Mouse (Mus musculus): ENCODE measurements around the gene Pdzph1.

Pdzph1 gene

GRCm38 (mm10) chr17:58919927-58920326, 71.2 kb downstream of the Pdzph1 start:
- DNase-seq: no peak

DNA sequence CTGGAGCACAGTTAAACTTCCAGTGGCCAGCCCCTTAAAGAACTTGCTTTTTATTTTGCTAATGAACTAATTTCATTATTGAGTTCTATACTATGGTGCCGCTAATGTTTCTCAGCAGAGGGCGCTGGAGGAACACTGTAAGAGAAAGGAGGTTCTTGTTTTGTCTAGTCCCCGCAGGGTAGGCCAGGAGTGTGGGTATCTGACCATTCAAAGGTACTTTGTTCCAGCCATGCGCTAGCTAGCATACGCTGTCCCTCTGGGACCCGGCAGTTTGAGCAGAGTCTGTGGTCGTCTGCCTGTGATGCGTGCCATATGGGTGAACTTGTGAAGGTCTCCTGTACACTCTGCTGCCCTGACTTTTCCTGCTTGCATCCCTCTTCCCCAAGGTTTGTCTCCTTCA, 72.1 kb downstream of the Pdzph1 start:
- DNase-seq: peak; percentile 5 to 6

- no peak for DNase-seq
Measured at GRCm38 (mm10) chr17:58918539-58918938, 72.6 kb downstream of the Pdzph1 start.

DNA sequence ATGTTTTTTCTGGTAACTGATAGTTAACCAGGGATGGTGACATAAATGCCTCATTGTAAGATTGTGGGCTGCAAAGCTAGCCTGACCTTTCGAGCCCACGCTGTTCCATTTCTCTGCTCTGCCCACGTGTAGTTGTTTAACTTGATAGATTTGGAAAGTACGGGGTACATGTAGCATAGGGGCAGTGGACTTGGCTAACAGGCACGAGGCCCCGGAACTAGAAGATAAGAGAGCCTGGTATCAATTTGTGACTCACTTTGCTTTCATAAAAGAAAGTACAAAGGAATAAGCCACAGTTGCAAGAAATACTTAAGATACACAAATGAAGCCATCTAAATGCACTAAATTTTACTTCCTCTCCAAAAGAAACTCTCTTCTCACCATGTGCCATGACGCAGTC, 79.6 kb downstream of the Pdzph1 start:
- DNase-seq: no peak

DNA sequence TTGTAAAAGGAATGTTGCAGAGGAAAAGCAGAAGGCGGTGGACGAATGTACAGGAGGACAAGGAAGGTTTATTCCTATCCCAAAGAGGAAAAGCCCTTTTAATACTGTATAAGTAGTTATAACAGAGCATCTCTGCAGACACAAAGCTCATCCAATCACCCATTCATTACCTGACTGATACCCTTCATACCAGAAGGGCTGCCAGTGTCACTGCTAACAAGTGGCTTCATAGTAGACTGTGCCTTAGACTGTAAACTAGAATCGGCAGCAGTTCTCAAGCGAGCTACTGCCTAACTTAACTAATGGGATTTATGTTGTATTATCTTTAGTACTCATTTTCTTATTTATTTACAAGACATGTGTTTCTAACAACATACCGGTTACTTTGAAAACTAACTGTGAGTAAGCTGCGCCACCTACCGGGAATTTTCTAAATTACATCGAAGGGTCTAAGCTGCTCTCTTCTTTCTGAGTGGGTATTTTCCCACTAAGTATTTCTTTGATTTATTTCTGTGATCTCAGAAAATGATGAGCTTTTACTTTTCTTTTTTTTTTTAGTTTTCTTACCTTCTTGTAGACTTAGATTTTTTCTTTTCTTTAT, 82.0 kb downstream of the Pdzph1 start:
- peak; percentile 11 to 35 for DNase-seq

DNA sequence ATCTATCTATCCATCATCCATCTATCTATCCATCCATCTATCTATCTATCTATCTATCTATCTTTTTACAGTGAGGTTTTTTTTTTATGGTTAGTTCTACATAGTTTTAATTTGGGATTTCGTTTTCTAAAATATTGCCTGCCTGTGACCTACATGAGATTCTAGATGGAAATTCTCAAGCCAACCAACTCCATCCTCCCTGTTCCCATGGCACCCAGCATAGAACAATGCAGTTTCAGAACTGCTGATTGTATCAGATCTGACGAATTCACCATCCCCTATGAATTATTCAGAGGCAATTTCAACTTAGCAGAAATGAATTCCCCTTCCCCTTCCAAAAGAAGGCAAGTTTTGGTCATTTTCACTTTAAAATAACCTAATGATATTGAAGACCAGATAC, 85.2 kb downstream of the Pdzph1 start:
- no peak for DNase-seq

GRCm38 (mm10) chr17:58891488-58892210, 99.5 kb downstream of the Pdzph1 start:
- no peak for DNase-seq

DNA sequence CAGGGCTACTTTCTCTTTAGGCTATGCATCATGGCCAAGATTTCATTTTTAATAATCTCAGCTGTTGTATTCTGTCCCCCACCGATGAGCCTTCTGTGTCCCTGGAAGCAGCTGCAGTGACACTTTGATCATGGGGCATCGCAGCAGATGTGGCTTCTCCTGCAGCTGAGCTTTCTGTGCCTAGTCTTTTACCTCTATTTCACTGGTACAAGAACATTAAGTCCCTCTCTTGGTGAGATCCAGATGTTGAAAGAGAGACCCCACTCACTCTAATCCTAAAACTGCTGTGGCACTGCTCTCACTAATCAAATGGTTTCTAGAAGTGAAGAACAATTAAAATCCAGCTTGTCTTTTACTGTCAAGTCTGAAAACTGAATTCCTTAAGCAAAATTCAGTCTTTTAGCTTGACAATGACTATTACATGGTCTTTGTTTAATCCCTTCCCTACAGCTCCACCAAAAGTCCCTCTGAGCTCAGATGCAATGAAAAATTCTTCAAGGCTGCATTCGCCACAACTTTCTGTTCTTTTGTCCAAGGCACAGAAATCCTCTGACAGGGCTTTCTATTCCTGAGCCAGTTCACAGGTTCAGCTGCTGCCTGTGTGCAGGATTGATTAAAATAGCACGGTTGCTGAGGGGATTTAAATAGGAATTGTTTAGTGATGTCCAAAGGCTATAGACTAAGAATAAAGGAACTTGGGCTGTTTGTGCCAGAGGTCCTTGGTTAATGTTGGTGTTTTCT, 101.1 kb downstream of the Pdzph1 start:
- no peak for DNase-seq

- DNase-seq: no peak
Measured at GRCm38 (mm10) chr17:58884393-58884792, 106.8 kb downstream of the Pdzph1 start.

DNA sequence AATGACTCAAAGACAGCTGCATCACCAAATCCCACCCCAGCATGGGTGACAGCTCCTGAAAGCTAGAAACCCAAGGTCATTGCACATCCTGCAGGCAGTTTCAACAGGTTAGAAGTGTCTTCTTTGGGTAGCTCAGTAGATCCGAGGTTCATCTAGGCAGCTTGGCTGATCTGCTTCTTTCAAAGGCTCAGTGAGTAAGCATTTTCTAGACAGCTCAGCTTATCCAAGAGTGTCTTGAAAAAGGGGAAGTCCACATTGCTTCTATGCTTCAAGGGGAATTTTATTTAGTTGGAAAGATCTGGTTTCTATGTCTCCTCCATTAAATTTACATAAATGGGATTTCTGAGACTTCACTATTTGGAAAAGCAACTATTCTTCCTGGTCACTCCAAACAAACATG, 117.8 kb downstream of the Pdzph1 start:
- DNase-seq: no peak

- DNase-seq: no peak
Measured at GRCm38 (mm10) chr17:58870795-58871194, 120.4 kb downstream of the Pdzph1 start.

Measured in cerebellum, adult 18-20 months (tissue).